Mouse (Mus musculus) retina, embryonic 14.5 days (tissue): ENCODE results near the gene Mrpl4.
A peak's percentile ranks its signal among the peaks of the same experiment; 100 is the strongest.

Source experiments
- DNase-seq: peaks from one replicate; pipeline ENCODE4 v3.0.0-alpha.2; 2015; ENCODE audit warnings: low spot score

The Mrpl4 gene

GRCm38 (mm10) chr9:21017177-21017575 lies 14.6 kb downstream of the Mrpl4 start:
- DNase-seq = no peak

DNA sequence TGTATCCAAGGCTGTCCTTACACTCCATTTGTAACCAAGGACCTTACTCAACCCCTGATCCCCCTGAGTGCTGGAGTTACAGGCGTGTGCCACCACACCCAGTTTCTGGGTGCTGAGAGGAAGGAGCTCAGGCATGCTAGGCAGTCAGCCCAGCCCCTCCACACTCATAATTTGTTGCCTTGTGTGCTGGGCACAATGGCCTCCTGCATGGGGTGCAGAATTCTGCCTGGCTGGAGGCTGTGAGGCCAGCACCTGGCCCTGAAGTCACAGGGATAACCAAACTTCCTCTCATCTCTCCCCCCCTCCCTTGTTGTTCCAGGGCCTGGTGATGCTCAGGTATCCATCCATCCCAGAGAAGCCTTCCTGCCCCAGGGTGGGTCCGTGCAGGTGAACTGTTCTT lies 16.1 kb downstream of the Mrpl4 start:
- no peak for DNase-seq

- DNase-seq = no peak
Measured at GRCm38 (mm10) chr9:21021363-21021762, 18.8 kb downstream of the Mrpl4 start.

DNA sequence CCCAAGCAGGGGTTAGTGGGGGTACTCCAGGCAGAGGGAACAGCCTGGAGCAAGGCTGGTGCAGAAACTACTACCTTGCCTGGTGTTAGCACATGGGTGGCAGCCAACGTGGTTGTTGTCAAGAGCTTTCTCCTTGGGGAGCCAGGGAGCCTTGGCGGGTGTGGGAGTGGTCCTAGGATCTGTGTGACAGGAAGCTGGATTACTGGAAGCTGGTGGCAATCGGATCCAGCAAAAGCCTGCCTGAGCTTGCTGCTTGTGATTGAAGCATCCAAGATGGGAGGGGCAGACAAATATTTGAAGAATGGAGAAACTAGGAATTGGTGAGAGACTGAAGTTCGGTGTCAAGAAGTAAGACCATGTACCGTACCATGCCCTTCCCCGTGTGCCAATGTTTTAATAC lies 19.8 kb downstream of the Mrpl4 start:
- no peak for DNase-seq

- no peak for DNase-seq
Measured at GRCm38 (mm10) chr9:21022726-21023125, 20.2 kb downstream of the Mrpl4 start.

DNA sequence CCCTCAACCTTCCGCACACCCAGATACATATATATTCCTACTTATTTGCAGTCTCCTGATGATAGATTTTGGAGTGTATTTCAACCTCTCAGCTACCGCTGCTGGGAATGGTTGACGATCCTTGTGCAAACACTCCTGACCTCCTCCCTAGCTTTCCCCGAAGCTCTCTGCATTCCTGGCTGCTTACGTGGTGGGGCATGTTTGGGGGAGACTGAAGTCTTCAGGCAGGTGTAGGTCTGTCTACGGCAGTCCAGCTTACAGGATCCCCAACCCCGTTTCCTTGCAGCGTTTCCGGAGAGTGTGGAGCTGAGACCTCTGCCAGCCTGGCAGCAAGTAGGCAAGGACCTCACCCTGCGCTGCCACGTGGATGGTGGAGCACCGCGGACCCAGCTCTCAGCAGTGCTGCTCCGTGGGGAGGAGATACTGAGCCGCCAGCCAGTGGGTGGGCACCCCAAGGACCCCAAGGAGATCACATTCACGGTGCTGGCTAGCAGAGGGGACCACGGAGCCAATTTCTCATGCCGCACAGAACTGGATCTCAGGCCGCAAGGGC lies 22.8 kb downstream of the Mrpl4 start:
- no peak for DNase-seq

- DNase-seq = no peak
Measured at GRCm38 (mm10) chr9:21026849-21027248, 24.3 kb downstream of the Mrpl4 start.

DNA sequence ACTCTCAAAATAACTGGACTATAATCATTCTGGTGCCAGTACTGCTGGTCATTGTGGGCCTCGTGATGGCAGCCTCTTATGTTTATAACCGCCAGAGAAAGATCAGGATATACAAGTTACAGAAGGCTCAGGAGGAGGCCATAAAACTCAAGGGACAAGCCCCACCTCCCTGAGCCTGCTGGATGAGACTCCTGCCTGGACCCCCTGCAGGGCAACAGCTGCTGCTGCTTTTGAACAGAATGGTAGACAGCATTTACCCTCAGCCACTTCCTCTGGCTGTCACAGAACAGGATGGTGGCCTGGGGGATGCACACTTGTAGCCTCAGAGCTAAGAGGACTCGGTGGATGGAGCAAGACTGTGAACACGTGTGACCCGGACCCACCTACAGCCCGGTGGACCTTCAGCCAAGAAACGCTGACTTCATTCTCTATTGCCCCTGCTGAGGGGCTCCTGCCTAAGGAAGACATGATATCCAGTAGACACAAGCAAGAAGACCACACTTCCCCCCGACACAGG lies 25.3 kb downstream of the Mrpl4 start:
- peak; percentile 27 for DNase-seq

- DNase-seq = no peak
Measured at GRCm38 (mm10) chr9:21028560-21029110, 26.1 kb downstream of the Mrpl4 start.

- DNase-seq = peak; percentile 85
Measured at GRCm38 (mm10) chr9:21029291-21030054, 26.9 kb downstream of the Mrpl4 start, which contains the start of gene Icam4. Gene Icam4 (plus strand): TSS chr9:21029373.

- no peak for DNase-seq
Measured at GRCm38 (mm10) chr9:21030055-21030600, 27.6 kb downstream of the Mrpl4 start.

DNA sequence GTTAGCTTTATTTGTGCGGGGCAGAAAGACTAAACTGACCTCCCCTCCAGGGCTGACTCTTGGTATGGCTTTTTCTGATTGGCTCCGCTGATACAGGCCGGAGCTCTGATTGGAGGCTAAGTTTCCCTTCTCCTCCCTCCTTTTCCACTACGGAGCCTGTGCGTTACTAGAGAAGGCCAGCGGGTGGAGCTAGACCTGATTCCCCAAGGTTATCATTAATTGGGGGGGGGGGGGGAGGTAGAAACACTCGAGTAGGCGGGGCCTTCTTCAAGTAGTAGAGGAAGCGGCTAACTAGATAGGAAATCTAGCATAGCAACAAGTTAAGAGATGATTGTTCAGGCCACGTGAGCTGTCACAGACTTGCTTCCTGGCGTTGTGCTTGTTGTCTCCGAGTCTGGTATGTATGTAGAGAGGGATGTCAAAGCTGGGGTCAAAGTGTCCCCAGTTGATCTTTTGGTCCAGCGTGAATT lies 28.3 kb downstream of the Mrpl4 start:
- DNase-seq = peak; percentile 91

DNA sequence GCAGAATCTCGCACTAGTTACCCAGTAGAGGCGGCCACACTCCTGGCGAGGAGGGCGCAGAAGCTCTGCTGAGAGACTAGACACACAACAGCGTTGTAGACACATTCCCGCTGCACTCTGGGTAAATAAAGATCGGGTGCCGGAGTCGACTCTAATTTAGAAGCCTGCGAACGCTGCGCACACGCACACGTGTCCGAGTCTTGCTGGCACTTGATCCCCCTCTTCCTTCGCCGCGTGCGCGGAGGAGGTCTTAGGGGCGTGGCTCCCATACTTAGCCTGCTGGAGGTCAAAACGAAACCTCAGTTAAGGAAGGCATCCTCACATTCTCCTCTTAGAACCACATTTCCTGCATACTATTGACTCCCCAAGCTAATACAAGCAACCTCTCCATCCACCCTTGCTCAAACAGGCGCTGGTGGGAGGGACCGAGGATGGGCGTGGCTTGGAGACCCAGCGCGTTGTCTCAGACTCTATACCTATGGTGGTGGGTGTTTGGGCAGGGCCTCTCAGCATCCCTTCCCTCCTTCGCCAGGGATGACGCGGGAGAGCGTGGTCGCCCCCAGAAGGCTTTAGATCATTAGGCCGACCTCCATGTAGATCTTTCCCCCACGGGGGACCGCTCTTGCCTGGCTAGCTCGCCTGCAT lies 28.8 kb downstream of the Mrpl4 start:
- DNase-seq = peak; percentile 61

DNA sequence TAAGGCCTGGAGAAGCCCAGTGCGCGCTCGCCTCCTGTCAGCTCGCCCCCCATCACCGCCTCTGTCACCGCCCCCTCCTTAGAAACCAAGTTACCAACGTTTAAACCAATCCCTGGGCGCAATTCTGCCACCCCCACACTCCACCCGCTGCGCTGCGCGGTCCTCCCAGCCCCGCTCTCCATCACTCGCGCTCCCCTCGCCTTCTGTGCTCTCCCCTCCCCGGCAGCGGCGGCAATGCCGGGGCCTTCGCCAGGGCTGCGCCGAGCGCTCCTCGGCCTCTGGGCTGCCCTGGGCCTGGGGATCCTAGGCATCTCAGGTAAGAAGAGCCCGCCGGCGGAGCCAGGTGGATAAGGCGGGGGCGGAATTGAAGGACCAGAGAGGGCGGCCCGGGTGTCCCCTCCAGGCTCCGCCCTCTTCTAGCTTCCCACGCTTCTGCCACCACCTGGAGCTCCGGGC lies 29.4 kb downstream of the Mrpl4 start, which contains the start of gene Icam5:
Icam5 (plus strand) TSS at position 178 of the 456 bp plus-strand sequence.
- DNase-seq = peak; percentile 29

GRCm38 (mm10) chr9:21032491-21032890 lies 30.0 kb downstream of the Mrpl4 start:
- no peak for DNase-seq

GRCm38 (mm10) chr9:21033136-21033535 lies 30.6 kb downstream of the Mrpl4 start:
- DNase-seq = peak; percentile 87

DNA sequence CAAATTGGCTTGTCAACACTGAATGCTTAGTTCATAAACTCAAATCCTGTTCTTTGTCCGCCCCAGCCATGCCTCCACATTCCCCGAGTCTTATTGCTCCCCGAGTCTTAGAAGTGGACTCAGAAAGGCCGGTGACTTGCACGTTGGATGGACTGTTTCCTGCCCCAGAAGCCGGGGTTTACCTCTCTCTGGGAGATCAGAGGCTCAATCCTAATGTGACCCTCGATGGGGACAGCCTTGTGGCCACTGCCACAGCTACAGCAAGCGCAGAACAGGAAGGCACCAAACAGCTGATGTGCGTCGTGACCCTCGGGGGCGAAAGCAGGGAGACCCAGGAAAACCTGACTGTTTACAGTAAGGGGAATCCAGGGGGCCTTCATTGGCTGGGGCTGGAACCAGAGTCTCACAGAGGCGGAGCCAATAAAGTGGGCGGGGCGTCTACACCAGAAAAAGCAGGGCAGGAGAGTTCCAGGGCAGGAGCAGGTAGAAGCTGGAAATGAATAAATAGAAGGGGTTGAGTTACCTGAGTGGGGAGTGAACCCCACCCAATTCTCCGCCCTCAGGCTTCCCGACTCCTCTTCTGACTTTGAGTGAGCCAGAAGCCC lies 32.0 kb downstream of the Mrpl4 start:
- DNase-seq = peak; percentile 52

DNA sequence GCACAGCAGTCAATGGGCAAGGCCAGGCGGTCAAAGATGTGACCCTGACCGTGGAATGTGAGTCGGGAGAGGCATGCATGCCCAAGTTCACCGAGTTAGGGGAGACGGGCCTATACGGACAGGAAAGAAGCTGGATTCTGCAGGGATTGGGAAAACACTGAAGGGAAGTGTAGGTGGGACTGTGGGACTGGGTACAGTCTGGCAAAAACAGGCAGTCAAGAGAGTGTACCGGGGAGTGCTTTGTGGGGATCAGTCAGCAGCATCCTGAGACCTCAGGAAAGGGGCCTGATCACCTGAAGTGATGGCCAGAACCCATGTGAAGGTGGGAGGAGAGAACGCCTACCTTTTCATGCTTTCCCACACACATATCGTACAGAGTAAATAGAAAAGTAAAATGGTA lies 33.0 kb downstream of the Mrpl4 start:
- DNase-seq = no peak

DNA sequence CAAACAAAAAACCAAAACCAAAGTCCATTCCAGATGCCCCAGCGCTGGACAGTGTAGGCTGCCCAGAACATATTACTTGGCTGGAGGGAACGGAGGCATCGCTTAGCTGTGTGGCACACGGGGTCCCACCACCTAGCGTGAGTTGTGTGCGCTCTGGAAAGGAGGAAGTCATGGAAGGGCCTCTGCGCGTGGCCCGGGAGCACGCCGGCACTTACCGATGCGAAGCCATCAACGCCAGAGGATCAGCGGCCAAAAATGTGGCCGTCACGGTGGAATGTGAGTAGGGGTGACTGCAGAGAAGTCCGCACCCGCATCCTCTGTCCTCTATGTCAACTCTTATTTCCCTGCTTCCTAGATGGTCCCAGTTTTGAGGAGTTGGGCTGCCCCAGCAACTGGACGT lies 33.6 kb downstream of the Mrpl4 start:
- DNase-seq = no peak

GRCm38 (mm10) chr9:21036666-21037065 lies 34.1 kb downstream of the Mrpl4 start:
- DNase-seq = no peak

GRCm38 (mm10) chr9:21037481-21037891 lies 34.9 kb downstream of the Mrpl4 start:
- peak; percentile 45 for DNase-seq

GRCm38 (mm10) chr9:21039779-21040178 lies 37.2 kb downstream of the Mrpl4 start:
- no peak for DNase-seq
